Mouse (Mus musculus) cerebellum, postnatal 14 days (tissue): ENCODE results near the gene Ptprh.

Experiments used
- DNase-seq, 2 experiments: peaks; one replicate each; pipeline ENCODE4 v3.0.0; 2021; ENCODE audit warnings: mixed read lengths in 2 of 2

Ptprh gene

DNA sequence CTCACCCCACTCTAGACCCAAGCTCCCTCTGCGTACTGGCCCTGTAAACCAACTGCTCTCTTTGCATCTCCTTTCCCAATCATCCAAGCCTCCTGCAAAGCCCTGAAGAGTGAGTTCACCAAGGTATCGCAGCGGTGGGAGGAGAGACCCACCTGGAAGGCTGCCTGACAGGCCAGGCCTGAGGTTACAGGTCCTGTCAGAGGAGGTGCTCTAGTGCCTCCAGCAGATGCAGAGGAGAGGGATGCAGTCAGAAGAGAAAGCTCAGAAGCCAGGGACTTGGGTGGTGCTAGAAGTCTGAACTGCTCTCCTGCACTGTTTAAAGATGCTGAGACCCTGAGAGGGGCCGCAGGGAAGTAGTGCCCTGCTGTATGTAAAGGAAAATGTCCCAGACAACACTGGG, 104.8 kb downstream of the Ptprh start:
- DNase-seq = no peak
